Mouse (Mus musculus) adrenal gland (tissue): Measurements from ENCODE around the gene Abtb2.

Source experiments
- intact Hi-C: fragments of 180-260 bp; cut with DNase I; formaldehyde crosslinking; loops from one replicate; pipeline ENCODE4 v1.15.1; 2025

The Abtb2 gene

DNA sequence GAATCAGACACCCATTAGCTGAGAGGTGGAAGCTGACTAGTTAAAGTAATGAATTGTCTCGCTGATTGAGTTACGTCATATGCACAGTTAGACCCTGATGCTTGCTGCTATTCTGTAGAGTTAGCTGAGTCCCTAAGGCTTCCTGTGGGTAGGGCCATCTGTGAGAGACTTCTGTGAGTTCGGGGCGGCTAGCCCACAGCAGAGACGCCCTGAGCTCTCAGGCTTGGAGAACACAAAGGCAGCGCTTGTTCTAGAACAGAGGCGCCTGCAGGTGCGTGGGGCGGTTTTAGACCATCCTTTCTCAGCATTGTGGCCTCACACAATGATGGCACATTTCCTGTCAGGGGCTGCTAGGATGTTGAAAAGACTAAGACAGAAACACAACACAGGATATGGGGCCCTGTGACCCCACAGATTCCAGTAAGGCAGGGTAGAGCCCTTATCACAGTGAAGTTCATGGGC is 116.2 kb downstream of the Abtb2 start:
- intact Hi-C loops, result no loop called here

DNA sequence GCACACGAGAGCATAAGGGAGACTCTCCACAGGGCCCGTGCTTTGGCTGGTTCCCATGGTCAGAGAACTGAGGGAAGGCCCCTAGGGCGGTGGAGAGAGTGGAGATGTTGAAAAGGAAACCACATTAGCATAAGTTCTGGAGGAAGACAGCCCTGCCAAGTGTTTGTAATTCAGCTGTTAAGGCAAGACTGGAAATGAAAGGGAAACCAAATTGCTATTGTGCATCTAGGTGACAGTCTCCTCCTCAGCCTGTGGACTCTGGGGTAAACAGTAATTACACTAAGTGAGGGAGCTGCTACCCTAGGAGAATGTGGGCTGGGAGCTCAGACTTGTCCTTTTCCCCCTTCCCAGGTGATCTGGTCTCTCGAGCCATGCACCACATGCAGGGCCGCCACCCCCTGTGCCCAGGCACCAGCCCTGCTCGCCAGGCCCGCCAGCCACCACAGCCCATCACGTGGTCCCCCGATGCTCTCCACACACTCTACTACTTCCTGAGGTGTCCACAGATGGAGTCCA is 116.9 kb downstream of the Abtb2 start:
- intact Hi-C loops, result no loop called here

DNA sequence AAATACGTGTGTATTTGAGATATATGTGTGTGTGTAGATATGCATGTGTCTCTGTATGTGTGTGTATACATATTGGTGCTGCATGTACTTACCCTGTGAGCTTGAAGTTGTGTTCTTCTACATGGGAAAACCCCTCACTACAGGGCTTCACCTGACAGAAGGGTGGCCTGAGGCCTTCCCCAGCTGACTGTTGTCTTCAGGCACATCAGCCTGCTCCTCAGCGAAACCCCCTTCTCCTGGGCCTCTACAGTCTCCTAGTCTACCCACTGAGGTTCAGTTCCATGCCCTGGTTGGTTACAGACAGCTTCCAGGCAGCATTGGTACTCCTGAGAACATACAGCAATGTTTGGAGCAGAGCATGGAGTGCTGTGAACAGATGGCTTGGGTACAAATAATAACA is 118.3 kb downstream of the Abtb2 start:
- intact Hi-C loops, result no loop called here

DNA sequence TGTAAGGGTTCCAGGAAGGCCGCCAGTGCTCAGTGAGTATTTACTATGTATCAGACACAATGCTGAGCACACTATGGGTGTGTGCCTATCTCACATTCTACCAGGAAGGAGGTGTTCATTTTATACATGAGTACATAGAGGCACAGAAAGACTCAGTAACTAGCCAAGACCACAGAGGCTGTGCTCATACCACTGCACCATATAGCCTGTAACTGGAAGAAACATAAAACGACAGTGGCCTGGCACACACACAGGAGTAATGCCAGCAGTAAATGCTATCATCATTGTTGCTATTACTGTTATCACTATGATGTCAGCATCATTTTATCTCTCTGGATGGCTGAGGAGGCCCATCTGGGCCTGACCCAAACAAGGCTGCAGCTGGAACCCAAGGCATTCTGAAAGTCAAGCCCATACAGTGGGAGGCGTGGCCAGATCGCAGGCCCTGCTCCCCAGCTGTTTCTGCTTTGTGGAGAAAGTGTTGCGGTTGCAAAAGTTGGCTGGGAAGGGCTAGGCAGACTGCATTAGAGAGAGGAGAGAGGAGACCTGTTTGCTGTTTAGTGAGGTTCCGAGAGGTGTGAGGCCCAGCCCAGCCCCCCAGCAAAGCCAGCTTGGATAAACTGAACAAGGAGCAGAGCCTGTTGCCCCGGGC is 118.9 kb downstream of the Abtb2 start:
- intact Hi-C loops, result no loop called here

DNA sequence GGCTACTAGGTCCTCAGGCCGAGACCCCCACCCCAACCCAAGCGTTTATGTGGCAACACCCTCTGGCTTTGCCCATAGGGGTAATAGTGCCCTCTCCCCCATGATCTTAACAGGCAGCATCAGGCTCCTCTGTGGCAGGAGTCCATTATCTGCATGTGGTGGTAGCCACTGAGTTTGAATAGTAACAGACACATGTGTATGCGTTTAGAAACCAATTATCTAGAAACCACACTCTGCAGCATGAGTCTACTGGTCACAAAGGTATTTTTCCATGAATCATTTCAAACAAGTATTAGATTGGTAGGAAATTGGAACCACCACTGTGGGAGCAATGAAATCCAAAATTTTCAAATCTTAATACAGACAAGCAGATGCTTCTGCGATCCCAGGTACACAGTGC is 119.5 kb downstream of the Abtb2 start:
- intact Hi-C loops, result no loop called here

DNA sequence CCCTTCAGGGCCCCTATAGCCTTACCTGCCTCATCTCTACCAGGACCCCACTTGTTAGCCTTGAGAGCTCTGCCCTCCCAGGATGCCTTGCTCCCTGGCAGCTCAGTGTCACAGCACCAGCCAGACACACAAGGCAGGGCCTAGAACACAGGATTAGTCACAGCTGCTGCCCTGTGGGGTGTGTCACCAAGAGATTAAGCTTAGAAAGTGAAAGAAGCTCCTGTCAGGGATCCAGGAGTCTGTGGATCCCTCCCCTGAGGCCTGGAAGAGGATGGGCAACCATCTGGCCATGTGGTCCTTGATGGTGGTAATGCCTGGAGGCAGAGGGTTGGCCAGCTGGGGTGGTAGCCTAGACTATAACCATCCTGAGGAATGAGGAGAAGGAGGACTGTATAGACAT is 121.0 kb downstream of the Abtb2 start:
- intact Hi-C loops, result no loop called here

GRCm38 (mm10) chr2:103687888-103688287 is 121.8 kb downstream of the Abtb2 start:
- intact Hi-C loops, result no loop called here

DNA sequence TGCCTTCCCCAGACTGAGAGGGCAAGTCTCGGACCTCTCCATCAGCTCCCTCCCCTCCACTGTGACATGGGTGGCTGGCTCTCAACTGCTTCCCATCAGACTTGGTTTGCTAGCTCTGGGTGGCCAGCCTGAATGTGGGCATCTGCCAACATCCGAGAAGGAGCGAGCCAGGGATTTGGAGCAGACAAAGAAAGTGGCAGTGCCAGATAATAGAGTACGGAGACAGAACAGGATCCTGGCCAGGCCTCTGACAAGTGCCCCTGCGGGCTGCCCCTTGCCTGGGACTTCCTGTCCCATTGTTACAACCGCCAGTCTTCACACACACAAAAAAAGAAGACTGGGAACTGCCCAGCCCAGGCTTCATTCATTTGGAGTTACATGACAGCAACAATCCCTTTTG is 124.3 kb downstream of the Abtb2 start:
- intact Hi-C loops, result no loop called here

GRCm38 (mm10) chr2:103690828-103691227 is 124.7 kb downstream of the Abtb2 start:
- intact Hi-C loops, result no loop called here

GRCm38 (mm10) chr2:103691278-103691677 is 125.2 kb downstream of the Abtb2 start:
- intact Hi-C loops, result no loop called here

GRCm38 (mm10) chr2:103692810-103693209 is 126.7 kb downstream of the Abtb2 start:
- intact Hi-C loops, result no loop called here

DNA sequence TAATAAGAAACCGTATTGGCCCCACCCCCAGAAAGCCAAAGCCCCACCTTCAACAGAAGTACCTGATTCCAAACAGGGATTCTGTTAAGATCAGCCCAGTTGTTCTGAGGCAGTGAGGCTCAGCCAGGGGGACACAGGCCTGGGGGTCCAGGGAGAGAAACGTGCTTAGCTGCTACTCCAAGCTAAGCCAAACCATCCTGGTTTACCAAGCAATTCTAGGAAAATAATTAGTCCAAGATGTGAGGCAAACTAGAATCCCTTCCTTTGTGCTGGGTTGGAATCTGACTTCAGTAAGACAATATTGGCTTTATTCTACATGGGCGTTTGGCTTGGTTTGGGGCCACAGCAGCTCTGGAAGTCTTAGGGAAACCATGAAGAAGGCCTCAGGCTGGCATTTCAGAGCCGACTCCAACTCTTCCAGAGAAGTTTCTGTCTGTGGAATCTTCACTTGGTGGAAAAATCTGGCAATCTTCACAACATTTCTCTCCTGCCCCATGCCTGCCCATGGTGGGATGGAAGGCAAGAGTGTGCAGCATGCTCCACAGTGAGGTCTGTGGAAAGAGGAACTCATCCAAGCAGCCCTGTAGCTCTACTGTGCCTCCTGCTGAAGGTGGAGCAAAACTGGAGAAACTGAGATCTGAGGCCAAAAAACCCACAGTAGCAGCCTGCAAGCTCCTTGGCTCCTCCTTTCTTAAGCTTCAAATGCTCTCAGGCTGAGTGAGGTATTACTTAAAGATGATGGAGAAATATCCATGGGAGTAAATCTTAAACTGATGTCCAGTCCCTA is 128.9 kb downstream of the Abtb2 start:
- intact Hi-C loops, result no loop called here

DNA sequence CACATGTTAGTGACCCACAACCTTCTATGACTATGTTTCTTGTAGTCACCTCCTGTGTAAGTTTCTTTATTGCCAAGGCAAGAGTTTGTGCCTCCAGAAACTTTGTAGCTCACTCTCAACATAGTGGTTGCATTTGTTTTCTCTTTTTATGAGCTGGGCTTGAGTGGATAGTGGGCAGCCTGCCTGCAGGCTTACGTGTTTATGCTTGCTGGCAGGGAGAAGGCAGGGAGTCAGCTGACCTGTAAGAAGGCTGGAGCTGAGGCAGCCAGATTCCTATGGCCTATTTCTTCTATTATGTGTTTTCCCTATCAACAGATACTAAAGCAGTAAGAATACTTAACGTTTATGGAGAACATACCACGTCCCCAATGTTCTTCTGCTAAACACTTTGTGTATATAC is 130.1 kb downstream of the Abtb2 start:
- intact Hi-C loops, result no loop called here

DNA sequence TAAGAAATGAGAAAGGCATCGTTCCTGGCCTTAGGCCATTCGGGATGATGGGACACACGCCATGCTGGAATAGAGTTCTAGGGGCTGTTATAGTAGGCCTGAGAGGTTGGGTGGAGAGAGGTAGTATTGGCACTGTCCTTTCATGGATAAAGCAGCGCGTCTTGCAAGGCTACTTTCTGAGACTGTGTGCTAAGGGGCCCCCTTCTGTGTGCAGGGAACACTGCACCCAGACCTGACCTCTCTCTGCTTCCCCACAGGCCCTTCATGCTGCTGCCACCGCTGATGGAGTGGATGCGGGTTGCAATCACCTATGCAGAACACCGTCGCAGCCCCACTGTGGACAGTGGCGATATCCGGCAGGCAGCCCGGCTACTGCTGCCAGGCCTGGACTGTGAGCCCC is 134.4 kb downstream of the Abtb2 start:
- intact Hi-C loops, result no loop called here

DNA sequence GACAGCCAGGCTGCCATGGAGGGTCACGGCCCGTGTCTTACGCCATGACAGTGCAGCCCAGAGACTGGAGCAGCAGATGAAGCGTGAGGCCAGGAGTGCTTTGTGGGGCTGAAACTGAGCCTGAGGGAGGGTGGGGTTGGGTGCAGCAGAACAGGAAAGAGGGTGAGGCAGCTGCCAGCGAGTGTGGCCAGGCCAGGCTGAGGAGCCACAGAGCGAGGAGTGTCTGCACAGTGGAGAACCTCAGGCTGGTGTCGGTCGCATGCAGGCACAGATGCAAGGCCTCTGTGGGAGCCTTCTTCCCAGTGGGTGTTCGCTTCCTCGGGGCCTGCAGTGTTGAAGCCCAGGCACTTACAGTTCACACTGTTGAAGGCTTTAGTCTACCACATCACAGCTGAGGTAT is 137.2 kb downstream of the Abtb2 start:
- intact Hi-C loops, result no loop called here

DNA sequence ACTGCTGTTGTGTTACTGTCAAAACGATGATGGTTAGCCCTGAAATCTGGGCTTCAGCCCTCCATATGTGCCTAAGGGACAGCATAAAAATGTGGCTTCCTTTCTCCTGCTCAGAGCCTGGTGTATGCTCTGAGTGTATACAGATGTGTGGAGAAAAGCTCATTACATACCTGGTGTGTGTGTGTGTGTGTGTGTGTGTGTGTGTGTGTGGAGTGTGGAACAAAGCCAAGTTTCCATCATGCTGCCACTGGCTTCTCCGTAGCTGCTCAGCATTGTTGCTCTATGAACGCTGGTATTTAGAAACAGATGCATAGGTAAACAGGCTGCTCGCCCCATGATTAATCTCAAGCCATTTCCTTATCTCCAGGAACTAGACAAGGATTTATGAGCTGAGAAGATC is 137.8 kb downstream of the Abtb2 start:
- intact Hi-C loops, result no loop called here

DNA sequence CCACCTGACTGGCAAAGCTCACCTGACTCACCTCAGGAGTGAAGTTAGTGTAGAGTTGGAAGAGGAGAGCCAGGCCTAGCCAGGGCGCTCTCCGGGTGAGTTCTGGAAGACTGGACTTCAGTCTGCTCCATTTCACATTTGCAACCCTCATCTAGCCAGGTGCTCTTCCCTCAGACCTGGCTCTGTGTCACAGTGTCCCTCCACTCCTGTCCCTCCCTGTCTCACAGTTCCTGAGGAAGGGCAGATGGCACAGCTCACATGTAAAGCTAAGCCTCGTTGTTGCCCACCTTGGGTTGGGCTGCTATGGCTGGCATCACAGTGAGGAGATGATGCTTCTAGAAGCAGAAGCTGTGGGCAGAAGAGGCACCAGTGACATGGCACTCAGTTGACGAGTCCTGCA is 139.7 kb downstream of the Abtb2 start:
- intact Hi-C loops, result no loop called here

- intact Hi-C loops, result no loop called here
Measured at GRCm38 (mm10) chr2:103706226-103706625, 140.1 kb downstream of the Abtb2 start.

DNA sequence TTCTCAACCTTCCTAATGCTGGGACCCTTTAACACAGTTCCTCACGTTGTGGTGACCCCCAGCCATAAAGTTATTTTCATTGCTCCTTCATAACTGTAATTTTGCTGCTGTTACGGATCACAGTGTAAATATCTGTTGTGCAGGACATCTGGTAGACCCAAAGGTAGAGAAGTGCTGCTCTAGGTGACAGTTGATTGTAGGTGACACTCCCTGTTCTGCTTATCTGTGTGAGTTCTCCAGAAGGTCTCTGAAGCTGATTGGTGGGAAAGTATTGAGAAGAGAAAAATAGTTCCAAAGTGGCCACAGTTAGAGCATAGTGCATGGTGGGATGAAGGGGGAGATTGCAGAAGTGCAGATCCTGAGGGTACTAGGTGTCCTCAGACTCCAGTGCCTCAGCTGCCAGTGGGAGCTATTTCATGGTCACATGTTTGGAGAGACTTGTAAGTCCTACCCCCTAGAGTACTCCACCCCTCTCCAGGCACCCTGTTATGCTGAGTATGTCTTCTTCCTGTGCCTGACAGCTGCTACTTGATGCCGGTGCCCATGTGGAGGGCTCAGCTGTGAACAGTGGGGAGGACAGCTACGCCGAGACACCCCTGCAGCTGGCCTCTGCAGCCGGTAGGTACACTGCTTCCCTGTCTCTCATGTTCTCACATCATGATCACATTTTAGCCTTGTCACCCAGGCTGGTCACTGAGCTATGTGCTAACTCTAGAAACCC is 141.1 kb downstream of the Abtb2 start:
- intact Hi-C loops, result no loop called here

- intact Hi-C loops, result no loop called here
Measured at GRCm38 (mm10) chr2:103710849-103711248, 144.7 kb downstream of the Abtb2 start.

DNA sequence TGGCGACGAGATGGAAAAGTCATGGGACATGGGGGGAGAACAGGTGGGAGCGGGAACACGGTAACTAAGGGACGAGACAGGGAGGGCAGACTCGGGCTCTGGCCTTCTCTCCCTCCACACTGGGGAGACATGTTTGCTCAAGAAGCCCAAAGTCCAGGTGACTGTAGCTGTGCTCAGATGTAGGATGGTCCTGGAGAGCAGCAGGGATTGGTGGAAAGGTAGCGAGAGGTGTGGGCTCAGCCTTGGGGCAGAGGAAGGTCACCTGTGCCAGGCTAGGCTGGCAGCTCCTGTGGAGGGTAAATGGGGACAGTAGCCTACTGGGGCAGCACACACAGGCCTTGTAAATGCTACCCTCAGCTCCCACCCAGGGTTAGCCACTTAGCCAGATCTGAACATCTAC is 147.7 kb downstream of the Abtb2 start:
- intact Hi-C loops, result no loop called here

GRCm38 (mm10) chr2:103714412-103714811 is 148.3 kb downstream of the Abtb2 start:
- intact Hi-C loops, result no loop called here
